Mouse (Mus musculus): ENCODE measurements around the gene Gpc4.

- TF ChIP-seq CTCF (IDR thresholded peaks at IDR 0.05; ENCODE audit: low read depth) (no peak), EP300 (IDR thresholded peaks at IDR 0.05; ENCODE audit: low read depth) (no peak)
Observed at GRCm38 (mm10) chrX:52154821-52155220, 10.2 kb downstream of the Gpc4 start.

Measured in heart, postnatal 0 days (tissue).